Mouse (Mus musculus): ENCODE data around the gene Padi3. TPM values are rescaled to one million over a fixed set of nuclear protein-coding genes. Genes with fewer than 3 reads are reported as not detected.

Padi3 gene
- polyA plus RNA-seq, 1 experiment: 1.1 TPM

DNA sequence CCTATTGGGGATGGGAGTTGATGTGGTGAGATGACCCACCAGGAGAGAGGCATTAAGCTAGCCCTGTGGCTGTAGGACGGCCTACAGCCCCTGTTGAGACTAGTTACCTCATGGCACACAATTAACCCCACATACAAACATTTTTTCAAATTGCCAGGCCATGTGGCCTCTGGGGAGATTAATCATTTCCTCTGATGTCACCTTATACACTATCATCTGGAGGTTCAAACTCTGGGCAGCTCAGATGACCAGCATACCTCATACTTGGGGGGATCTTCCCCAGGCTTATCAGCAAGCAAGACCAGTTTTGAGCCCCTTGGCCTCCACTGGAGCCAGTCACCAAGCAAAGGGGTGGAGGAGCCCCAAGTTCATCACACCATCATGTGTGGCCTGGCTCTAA is 32.5 kb upstream of the Padi3 start:
- Histone ChIP-seq H3K79me2 (ENCODE audit: control insufficient read depth, insufficient read depth) (no peaks in the 10 kb centered on the region), H3K27me3 (ENCODE audit: control insufficient read depth, insufficient read depth, insufficient read length) (peaks cover 6% of the 10 kb centered on the region), H3K79me3 (ENCODE audit: low read depth) (no peaks in the 10 kb centered on the region), H3K36me3 (ENCODE audit: control insufficient read depth, insufficient read depth) (no peaks in the 10 kb centered on the region), H3ac (ENCODE audit: control insufficient read depth, insufficient read length, low read depth) (no peak overlapping the region), H3K4me3 (ENCODE audit: insufficient read depth, poor library complexity, severe bottlenecking) (no peak overlapping the region)
- TF ChIP-seq MYOD1 (IDR thresholded peaks at IDR 0.05; ENCODE audit: control insufficient read depth, insufficient read length, low read depth): no peak
- TF ChIP-seq MAX (IDR thresholded peaks at IDR 0.05): peak; percentile 65
- no peak for TF ChIP-seq CEBPB (IDR thresholded peaks at IDR 0.05; ENCODE audit: low read depth)

DNA sequence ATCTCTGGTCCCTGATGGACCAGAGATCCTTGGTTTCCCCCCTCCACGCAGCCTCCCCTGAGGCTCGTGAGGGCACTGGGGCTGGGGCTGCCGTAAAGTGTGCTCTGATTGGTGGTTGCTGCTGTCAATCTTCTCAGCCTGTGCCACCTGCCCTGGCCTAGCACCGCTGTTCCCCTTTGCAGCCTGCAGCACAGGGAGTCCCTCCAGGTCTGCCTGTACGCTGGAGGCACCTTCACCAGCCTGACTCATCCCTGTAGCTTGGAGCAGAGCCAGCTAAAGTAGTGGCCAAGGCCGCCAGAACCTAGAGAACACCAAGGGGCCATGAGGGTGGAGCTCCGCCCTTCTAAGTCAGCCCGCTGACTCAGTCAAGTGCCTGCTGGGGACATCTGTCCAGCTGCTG is 27.4 kb upstream of the Padi3 start:
- Histone ChIP-seq H3K36me3 (ENCODE audit: control insufficient read depth, insufficient read depth) (no peaks in the 10 kb centered on the region), H3ac (ENCODE audit: control insufficient read depth, insufficient read length, low read depth) (no peak overlapping the region), H3K79me3 (ENCODE audit: low read depth) (no peaks in the 10 kb centered on the region), H3K27me3 (ENCODE audit: control insufficient read depth, insufficient read depth, insufficient read length) (peaks cover 3% of the 10 kb centered on the region), H3K4me3 (ENCODE audit: insufficient read depth, poor library complexity, severe bottlenecking) (no peak overlapping the region), H3K79me2 (ENCODE audit: control insufficient read depth, insufficient read depth) (no peaks in the 10 kb centered on the region)
- TF ChIP-seq USF1 (IDR thresholded peaks at IDR 0.05; ENCODE audit: low read depth) (no peak), CEBPB (IDR thresholded peaks at IDR 0.05; ENCODE audit: low read depth) (no peak), MYOD1 (IDR thresholded peaks at IDR 0.05; ENCODE audit: control insufficient read depth, insufficient read length, low read depth) (no peak), MYOG (IDR thresholded peaks at IDR 0.05; ENCODE audit: control insufficient read depth, extremely low read depth, insufficient read length) (no peak), FOSL1 (IDR thresholded peaks at IDR 0.05; ENCODE audit: insufficient read depth, low read length, poor library complexity, severe bottlenecking) (no peak), MAX (IDR thresholded peaks at IDR 0.05) (no peak), CTCF (IDR thresholded peaks at IDR 0.05; ENCODE audit: control insufficient read depth, insufficient read depth, insufficient read length) (no peak)

DNA sequence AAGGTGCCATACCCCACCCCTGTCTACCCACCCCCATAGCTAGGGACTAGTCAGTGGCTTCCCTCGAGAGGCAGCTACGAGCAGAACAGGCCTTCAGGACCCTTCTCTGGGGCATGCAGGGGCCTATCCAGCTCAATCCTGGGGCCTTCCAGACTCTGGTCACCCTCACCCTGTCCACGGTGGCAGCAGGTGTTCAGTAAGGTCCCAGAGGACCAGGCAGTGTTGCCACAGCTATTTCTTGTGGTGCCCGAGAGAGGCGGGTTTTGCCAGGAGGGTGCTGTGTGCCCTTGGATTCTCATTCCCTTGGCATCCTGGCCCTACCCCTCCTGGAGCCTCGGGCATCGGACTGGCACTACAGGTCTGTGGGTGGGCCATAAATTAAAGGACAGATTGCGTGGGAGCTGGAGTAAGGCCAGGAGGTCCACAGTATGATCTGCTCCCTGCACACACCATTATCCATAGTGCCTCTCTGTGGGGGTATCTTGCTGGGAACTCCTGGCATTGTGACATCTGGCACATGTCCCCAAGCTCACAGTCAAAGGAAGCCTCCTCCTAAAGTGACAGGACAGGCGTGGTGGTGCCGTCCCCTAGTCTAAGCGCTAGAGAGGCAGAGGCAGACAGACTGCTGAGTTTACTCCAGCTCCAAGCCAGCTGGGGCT is 25.9 kb upstream of the Padi3 start:
- Histone ChIP-seq H3K79me3 (ENCODE audit: low read depth) (no peaks in the 10 kb centered on the region), H3ac (ENCODE audit: control insufficient read depth, insufficient read length, low read depth) (no peak overlapping the region), H3K4me3 (ENCODE audit: insufficient read depth, poor library complexity, severe bottlenecking) (no peak overlapping the region), H3K79me2 (ENCODE audit: control insufficient read depth, insufficient read depth) (no peaks in the 10 kb centered on the region), H3K36me3 (ENCODE audit: control insufficient read depth, insufficient read depth) (no peaks in the 10 kb centered on the region), H3K27me3 (ENCODE audit: control insufficient read depth, insufficient read depth, insufficient read length) (peaks cover 6% of the 10 kb centered on the region)
- TF ChIP-seq MYOD1 (IDR thresholded peaks at IDR 0.05; ENCODE audit: control insufficient read depth, insufficient read length, low read depth) (peak; percentile 41), MYOG (IDR thresholded peaks at IDR 0.05; ENCODE audit: control insufficient read depth, extremely low read depth, insufficient read length) (no peak)

DNA sequence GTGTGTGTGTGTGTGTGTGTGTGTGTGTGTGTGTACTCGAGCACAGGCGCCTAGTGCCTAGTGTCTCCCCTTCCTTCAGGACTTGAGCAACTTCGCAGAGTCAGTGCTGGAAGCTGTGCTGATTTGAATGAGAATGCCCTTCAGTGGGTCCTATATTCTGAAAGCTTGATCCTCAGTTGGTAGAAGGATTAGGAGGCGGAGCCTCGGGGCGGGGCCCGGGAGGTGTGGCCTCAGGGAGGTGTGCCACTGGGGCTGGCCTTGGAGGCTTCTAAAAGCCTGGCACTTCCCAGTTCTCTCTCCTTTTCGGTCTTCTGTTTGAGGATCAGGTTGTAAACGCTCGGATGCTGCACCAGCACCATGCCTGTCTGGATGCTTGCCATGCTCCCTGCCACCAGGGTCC is 25.2 kb upstream of the Padi3 start:
- TF ChIP-seq CTCF (IDR thresholded peaks at IDR 0.05; ENCODE audit: control insufficient read depth, insufficient read depth, insufficient read length) (no peak), USF1 (IDR thresholded peaks at IDR 0.05; ENCODE audit: low read depth) (no peak), FOSL1 (IDR thresholded peaks at IDR 0.05; ENCODE audit: insufficient read depth, low read length, poor library complexity, severe bottlenecking) (no peak), CEBPB (IDR thresholded peaks at IDR 0.05; ENCODE audit: low read depth) (no peak), MYOG (IDR thresholded peaks at IDR 0.05; ENCODE audit: control insufficient read depth, extremely low read depth, insufficient read length) (no peak), MYOD1 (IDR thresholded peaks at IDR 0.05; ENCODE audit: control insufficient read depth, insufficient read length, low read depth) (no peak), MAX (IDR thresholded peaks at IDR 0.05) (no peak)
- H3K27me3 ChIP-seq (ENCODE audit: control insufficient read depth, insufficient read depth, insufficient read length): peaks cover 6% of the 10 kb centered on the region

DNA sequence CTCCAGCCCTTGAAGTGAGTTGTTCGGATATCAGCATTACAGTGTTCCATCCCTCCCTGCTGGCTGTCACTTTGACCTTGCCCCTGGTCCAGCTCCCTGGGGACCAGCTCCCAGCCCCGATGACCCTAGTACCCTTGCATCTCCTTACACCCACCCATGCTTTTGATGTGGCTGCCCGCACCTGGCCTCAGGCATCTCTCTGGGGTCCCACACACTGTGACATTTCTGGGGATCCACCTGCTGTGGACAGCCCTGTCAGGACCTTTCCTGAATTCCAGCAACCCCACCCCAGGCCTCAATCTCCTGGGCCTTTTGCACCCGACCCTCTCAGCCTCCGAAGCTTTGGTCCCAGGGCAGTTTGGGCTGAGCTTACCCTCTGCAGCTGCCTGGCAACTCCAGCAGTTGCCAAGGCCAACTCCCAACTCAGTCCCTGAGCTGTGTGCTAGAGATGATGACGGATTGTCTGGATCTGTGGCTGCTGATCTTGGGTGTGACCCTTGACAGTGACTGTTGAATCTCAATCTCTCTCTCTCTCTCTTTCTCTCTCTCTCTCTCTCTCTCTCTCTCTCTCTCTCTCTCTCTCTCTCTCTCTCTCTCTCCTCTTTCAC is 24.0 kb upstream of the Padi3 start:
- H3K79me3 ChIP-seq (ENCODE audit: low read depth): no peaks in the 10 kb centered on the region
- TF ChIP-seq USF1 (IDR thresholded peaks at IDR 0.05; ENCODE audit: low read depth) (no peak), FOSL1 (IDR thresholded peaks at IDR 0.05; ENCODE audit: insufficient read depth, low read length, poor library complexity, severe bottlenecking) (no peak), CTCF (IDR thresholded peaks at IDR 0.05; ENCODE audit: control insufficient read depth, insufficient read depth, insufficient read length) (no peak), CEBPB (IDR thresholded peaks at IDR 0.05; ENCODE audit: low read depth) (no peak), MAX (IDR thresholded peaks at IDR 0.05) (no peak), MYOD1 (IDR thresholded peaks at IDR 0.05; ENCODE audit: control insufficient read depth, insufficient read length, low read depth) (no peak), MYOG (IDR thresholded peaks at IDR 0.05; ENCODE audit: control insufficient read depth, extremely low read depth, insufficient read length) (no peak)
- H3K4me3 ChIP-seq (ENCODE audit: insufficient read depth, poor library complexity, severe bottlenecking): no peak overlapping the region
- no peaks in the 10 kb centered on the region for H3K79me2 ChIP-seq (ENCODE audit: control insufficient read depth, insufficient read depth)
- no peaks in the 10 kb centered on the region for H3K36me3 ChIP-seq (ENCODE audit: control insufficient read depth, insufficient read depth)
- H3K27me3 ChIP-seq (ENCODE audit: control insufficient read depth, insufficient read depth, insufficient read length): peaks cover 15% of the 10 kb centered on the region
- H3ac ChIP-seq (ENCODE audit: control insufficient read depth, insufficient read length, low read depth): no peak overlapping the region

More for the DNA sequence above, 25.2 kb upstream of the Padi3 start:
- Histone ChIP-seq H3K36me3 (ENCODE audit: control insufficient read depth, insufficient read depth) (no peaks in the 10 kb centered on the region), H3K4me3 (ENCODE audit: insufficient read depth, poor library complexity, severe bottlenecking) (no peak overlapping the region), H3ac (ENCODE audit: control insufficient read depth, insufficient read length, low read depth) (no peak overlapping the region), H3K79me3 (ENCODE audit: low read depth) (no peaks in the 10 kb centered on the region), H3K79me2 (ENCODE audit: control insufficient read depth, insufficient read depth) (no peaks in the 10 kb centered on the region)

DNA sequence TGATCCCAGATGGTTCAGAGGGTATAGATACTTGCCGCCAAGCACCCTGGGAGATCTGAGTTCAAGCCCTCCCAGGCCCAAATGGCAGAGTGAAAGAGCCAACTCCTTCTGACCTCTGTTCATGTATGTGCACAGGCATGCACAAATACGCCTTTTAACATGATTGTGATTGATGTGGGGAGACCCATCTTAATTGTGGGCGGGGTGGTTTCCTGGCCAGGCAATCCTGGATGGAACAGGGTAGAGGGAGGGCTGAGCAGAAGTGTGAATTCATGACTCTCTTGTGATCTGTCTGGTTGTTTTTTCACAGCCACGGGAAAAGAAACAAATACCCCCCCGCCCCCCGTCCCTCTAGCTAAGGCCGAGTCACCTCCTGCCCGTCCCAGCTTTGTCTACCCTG is 22.4 kb upstream of the Padi3 start:
- H3K79me2 ChIP-seq (ENCODE audit: control insufficient read depth, insufficient read depth): no peaks in the 10 kb centered on the region
- H3ac ChIP-seq (ENCODE audit: control insufficient read depth, insufficient read length, low read depth): no peak overlapping the region
- H3K27me3 ChIP-seq (ENCODE audit: control insufficient read depth, insufficient read depth, insufficient read length): peaks cover 25% of the 10 kb centered on the region
- no peaks in the 10 kb centered on the region for H3K36me3 ChIP-seq (ENCODE audit: control insufficient read depth, insufficient read depth)
- no peaks in the 10 kb centered on the region for H3K79me3 ChIP-seq (ENCODE audit: low read depth)
- no peak overlapping the region for H3K4me3 ChIP-seq (ENCODE audit: insufficient read depth, poor library complexity, severe bottlenecking)
- TF ChIP-seq USF1 (IDR thresholded peaks at IDR 0.05; ENCODE audit: low read depth) (no peak), MYOD1 (IDR thresholded peaks at IDR 0.05; ENCODE audit: control insufficient read depth, insufficient read length, low read depth) (no peak), FOSL1 (IDR thresholded peaks at IDR 0.05; ENCODE audit: insufficient read depth, low read length, poor library complexity, severe bottlenecking) (no peak), CTCF (IDR thresholded peaks at IDR 0.05; ENCODE audit: control insufficient read depth, insufficient read depth, insufficient read length) (no peak), MYOG (IDR thresholded peaks at IDR 0.05; ENCODE audit: control insufficient read depth, extremely low read depth, insufficient read length) (no peak), CEBPB (IDR thresholded peaks at IDR 0.05; ENCODE audit: low read depth) (no peak), MAX (IDR thresholded peaks at IDR 0.05) (no peak)

Data from C2C12 (cell line).